Mouse (Mus musculus) liver, embryonic 15.5 days (tissue): ENCODE measurements around the gene Hist1h3h. TPM values are rescaled to one million over a fixed set of nuclear protein-coding genes. Genes with fewer than 3 reads are reported as not detected.
"Not testable (repeated sequence)": the region's sequence is repeated elsewhere in the genome, so short reads cannot be mapped to it uniquely, and the experiment has no call there.

ENCODE experiments used
- ATAC-seq: fragments of 200-750 bp; cut with Nextera tagmentation; 2 replicates; pipeline ENCODE4 v1.8.0; 2017; ENCODE audit warnings: moderate number of reproducible peaks, mild to moderate bottlenecking, moderate library complexity; ENCODE audit not compliant: insufficient read depth
- H3K27ac ChIP-seq: fragments of 300-500 bp; sonication (generic); replicated peaks from 2 replicates; pipeline ENCODE4 v1.5.1; 2015; ENCODE audit warnings: mild to moderate bottlenecking, inconsistent platforms
- H3K27me3 ChIP-seq: fragments of 300-500 bp; sonication (generic); 2 replicates; pipeline ENCODE4 v1.6.1; 2015; ENCODE audit warnings: mild to moderate bottlenecking, inconsistent platforms
- H3K36me3 ChIP-seq: fragments of 300-500 bp; sonication (generic); replicated peaks from 2 replicates; pipeline ENCODE4 v1.6.1; 2015; ENCODE audit warnings: moderate library complexity, mild to moderate bottlenecking, inconsistent platforms
- H3K4me1 ChIP-seq: fragments of 300-500 bp; sonication (generic); replicated peaks from 2 replicates; pipeline ENCODE4 v1.6.1; 2015; ENCODE audit warnings: inconsistent platforms
- H3K4me2 ChIP-seq: fragments of 300-500 bp; sonication (generic); 2 replicates; pipeline ENCODE4 v1.6.1; 2015; ENCODE audit warnings: moderate library complexity, mild to moderate bottlenecking, inconsistent platforms
- H3K4me3 ChIP-seq: fragments of 300-500 bp; sonication (generic); replicated peaks from 2 replicates; pipeline ENCODE4 v1.5.1; 2015; ENCODE audit warnings: mild to moderate bottlenecking, inconsistent platforms
- H3K9ac ChIP-seq: fragments of 300-500 bp; sonication (generic); 2 replicates; pipeline ENCODE4 v1.6.1; 2015; ENCODE audit warnings: moderate library complexity, mild to moderate bottlenecking, inconsistent platforms
- H3K9me3 ChIP-seq: fragments of 300-500 bp; sonication (generic); replicated peaks from 2 replicates; pipeline ENCODE4 v1.6.1; 2016; ENCODE audit warnings: inconsistent platforms
- WGBS: fragments of 180-500 bp; shearing (Covaris S2); methylation state at CpG from one replicate; pipeline ENCODE4 v1.1.7; 2015; ENCODE audit warnings: mixed read lengths; ENCODE audit not compliant: insufficient replicate concordance; 5-methylcytosine and 5-hydroxymethylcytosine counted together
- polyA plus RNA-seq: library from polyadenylated mRNA; unstranded; fragments of >200 nt; fragmentation: Nextera tagmentation; extraction: Ambion mirVana; gene quantifications from 2 replicates; pipeline ENCODE4 v1.2.1, GENCODE M21; 2015

The Hist1h3h gene
- polyA plus RNA-seq, 1 experiment from 2014 or later: 10.4 TPM

- Histone ChIP-seq H3K9ac (peak overlapping the region; percentile 63), H3K4me3 (peak overlapping the region; percentile 59), H3K27me3 (no peaks in the 10 kb centered on the region), H3K4me1 (peaks cover 36% of the 10 kb centered on the region), H3K4me2 (peak overlapping the region; percentile 85), H3K27ac (peak overlapping the region; percentile 92), H3K9me3 (no peaks in the 10 kb centered on the region), H3K36me3 (0 out of 2 replicates have a peak, but pooled peaks cover 3% of the 10 kb centered on the region)
- ATAC-seq: peak; percentile 64
- under 1% methylated on average over 21 of the region's 21 CpGs for WGBS
Observed at GRCm38 (mm10) chr13:21734010-21734905, 16.8 kb downstream of the Hist1h3h start.

DNA sequence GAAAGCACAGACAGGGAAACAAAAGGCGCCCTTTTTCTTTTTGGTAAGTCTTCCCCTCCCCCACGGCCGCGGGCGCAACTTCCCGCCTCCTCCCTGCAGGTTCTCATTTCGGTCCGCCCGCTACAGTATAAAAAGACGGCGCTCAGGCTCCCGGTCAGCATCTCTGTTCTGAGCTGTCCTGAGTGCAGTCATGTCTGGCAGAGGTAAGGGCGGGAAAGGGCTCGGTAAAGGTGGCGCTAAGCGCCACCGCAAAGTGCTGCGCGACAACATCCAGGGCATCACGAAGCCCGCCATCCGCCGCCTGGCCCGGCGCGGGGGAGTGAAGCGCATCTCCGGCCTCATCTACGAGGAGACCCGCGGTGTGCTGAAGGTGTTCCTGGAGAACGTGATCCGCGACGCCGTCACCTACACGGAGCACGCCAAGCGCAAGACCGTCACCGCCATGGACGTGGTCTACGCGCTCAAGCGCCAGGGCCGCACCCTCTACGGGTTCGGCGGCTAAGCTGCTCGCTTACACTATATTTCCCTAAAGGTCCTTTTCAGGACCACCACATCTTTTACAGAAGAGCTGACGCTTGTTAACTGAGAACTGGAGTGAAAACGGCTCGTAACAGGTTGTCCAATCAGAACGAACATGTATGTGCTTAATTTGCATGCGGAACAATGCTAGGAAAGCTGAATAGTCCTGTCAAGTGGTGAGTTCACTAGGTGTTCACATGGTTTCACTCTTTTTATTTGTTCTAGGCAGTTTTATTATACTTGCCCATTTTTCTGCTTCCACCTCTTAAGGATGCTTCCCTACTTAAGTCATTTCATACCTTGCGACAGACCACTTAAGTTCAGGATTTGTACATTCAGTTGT is 17.7 kb downstream of the Hist1h3h start, which contains the start of gene Hist1h4j:
TSS of gene Hist1h4j (plus strand) at position 159 of the 862 bp plus-strand sequence.
- under 1% methylated on average over 49 of the region's 56 CpGs for WGBS
- H3K36me3 ChIP-seq, H3K9me3 ChIP-seq, H3K27me3 ChIP-seq: not testable (repeated sequence)
- H3K9ac ChIP-seq: peak within 1 kb of the TSS; percentile 63
- H3K27ac ChIP-seq: peak within 1 kb of the TSS; percentile 92
- H3K4me1 ChIP-seq: peaks cover 36% of the 10 kb centered on the region
- ATAC-seq: peak; percentile 90
- H3K4me3 ChIP-seq: peak within 1 kb of the TSS; percentile 59
- peak within 1 kb of the TSS; percentile 85 for H3K4me2 ChIP-seq

- H3K9me3 ChIP-seq: no peaks in the 10 kb centered on the region
- no peak overlapping the region for H3K4me2 ChIP-seq
- no peak overlapping the region for H3K27ac ChIP-seq
- ATAC-seq: no peak
- 0 out of 2 replicates have a peak, but pooled peaks cover 9% of the 10 kb centered on the region for H3K36me3 ChIP-seq
- H3K4me1 ChIP-seq: peaks cover 31% of the 10 kb centered on the region
- H3K9ac ChIP-seq: no peak overlapping the region
- no peaks in the 10 kb centered on the region for H3K27me3 ChIP-seq
- WGBS: 19% methylated on average over 1 of the region's 1 CpGs
- H3K4me3 ChIP-seq: no peak overlapping the region
Observed at GRCm38 (mm10) chr13:21745006-21745405, 27.5 kb downstream of the Hist1h3h start.

DNA sequence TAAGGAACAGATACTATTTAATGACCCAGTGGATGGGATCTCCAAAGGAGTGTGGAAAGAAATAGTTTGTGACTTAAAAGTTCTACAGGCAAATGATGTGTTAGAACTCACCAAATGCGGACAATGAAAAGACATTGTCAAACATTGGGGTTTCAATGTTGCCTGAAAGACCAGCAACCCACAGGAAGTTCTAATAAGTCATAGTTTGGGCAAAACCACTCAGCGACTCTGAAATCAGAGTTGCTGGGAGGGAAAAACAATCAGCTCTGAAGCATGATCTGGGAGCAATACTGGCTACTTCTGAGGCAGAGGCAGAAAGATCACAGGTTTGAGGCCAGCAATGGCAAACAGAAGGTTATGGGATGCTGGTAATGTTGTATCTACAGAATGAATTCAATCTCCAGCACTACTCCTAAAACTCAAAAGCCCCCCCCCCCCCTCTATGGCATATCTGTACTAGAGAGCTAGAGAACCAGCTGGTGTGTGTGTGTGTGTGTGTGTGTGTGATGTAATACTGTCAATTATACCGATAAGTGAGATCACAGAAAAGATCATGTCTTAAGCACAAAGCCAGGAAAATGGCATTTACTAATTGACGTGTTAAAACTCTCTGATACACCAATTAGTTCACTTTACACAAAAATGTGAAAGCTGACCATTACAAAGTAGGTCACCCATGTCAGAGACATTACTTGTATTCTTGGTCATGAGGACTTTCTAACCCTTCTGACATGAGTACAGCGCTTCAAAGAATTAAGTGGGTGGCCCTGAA is 32.1 kb downstream of the Hist1h3h start:
- Histone ChIP-seq H3K4me2 (peak overlapping the region; percentile 77), H3K4me3 (peak overlapping the region; percentile 69), H3K36me3 (0 out of 2 replicates have a peak, but pooled peaks cover 9% of the 10 kb centered on the region), H3K4me1 (peaks cover 45% of the 10 kb centered on the region), H3K27me3 (no peaks in the 10 kb centered on the region), H3K9me3 (no peaks in the 10 kb centered on the region), H3K9ac (peak overlapping the region; percentile 79), H3K27ac (peak overlapping the region; percentile 95)
- WGBS: 1% methylated on average over 5 of the region's 5 CpGs
- no peak for ATAC-seq

- Histone ChIP-seq H3K4me1 (peaks cover 44% of the 10 kb centered on the region), H3K27ac (peak within 1 kb of the TSS; percentile 99), H3K4me3 (peak within 1 kb of the TSS; percentile 69), H3K4me2 (peak within 1 kb of the TSS; percentile 77), H3K9ac (peak within 1 kb of the TSS; percentile 79)
- not testable (repeated sequence) for H3K36me3 ChIP-seq, H3K27me3 ChIP-seq, H3K9me3 ChIP-seq
- WGBS: under 1% methylated on average over 45 of the region's 56 CpGs
- peak; percentile 47 for ATAC-seq
Observed at GRCm38 (mm10) chr13:21750159-21751017, 32.9 kb downstream of the Hist1h3h start, which contains the start of gene Hist1h4k. Gene Hist1h4k (minus strand): TSS chr13:21750505.

DNA sequence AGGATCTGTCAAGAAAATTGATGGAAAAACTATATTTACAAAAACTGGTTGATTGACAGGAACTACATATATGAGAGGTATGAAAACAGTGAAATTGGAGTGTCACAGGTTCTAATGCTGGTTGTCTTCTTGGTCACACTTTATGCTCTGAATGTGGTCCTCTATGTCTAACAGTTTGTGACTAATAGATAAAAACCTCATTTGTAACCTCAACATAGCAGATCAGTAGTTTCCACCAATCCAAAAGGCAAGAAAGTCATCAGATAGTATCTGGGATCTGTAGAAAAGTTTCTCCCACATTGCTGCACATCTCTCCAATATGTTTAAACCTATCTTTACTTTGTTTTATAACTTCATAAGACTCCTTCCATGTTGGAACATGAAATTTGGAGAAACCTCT is 34.0 kb downstream of the Hist1h3h start:
- no peak for ATAC-seq
- Histone ChIP-seq H3K36me3 (0 out of 2 replicates have a peak, but pooled peaks cover 7% of the 10 kb centered on the region), H3K4me3 (peak overlapping the region; percentile 57), H3K4me2 (peak overlapping the region; percentile 74), H3K27ac (peak overlapping the region; percentile 99), H3K27me3 (no peaks in the 10 kb centered on the region), H3K4me1 (peaks cover 42% of the 10 kb centered on the region), H3K9ac (peak overlapping the region; percentile 62), H3K9me3 (no peaks in the 10 kb centered on the region)

GRCm38 (mm10) chr13:21751827-21752226 is 34.4 kb downstream of the Hist1h3h start:
- Histone ChIP-seq H3K9me3 (no peaks in the 10 kb centered on the region), H3K9ac (peak overlapping the region; percentile 62), H3K27ac (peak overlapping the region; percentile 99), H3K27me3 (no peaks in the 10 kb centered on the region), H3K4me2 (peak overlapping the region; percentile 74), H3K36me3 (0 out of 2 replicates have a peak, but pooled peaks cover 4% of the 10 kb centered on the region), H3K4me1 (peaks cover 42% of the 10 kb centered on the region), H3K4me3 (peak overlapping the region; percentile 57)
- 35% methylated on average over 3 of the region's 3 CpGs for WGBS
- ATAC-seq: no peak

DNA sequence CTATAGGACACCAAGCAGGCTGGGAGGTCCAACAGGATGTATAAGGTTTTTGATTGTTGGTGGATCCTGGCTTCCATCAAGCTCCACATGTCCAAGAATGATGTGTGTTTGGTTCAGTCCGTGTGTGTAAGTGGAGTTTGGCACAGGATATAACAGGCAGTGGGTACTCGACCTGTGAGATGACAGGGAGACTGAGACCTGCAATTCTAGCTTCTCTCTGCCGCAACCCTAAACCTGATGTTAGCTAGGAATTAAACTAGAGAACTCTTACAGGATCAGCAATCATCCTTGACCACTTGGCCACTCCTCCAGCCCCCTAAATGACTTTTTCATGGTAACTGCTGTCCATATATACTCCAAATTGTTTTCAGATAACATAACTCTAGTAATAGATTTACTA is 34.9 kb downstream of the Hist1h3h start:
- peaks cover 38% of the 10 kb centered on the region for H3K4me1 ChIP-seq
- no peaks in the 10 kb centered on the region for H3K9me3 ChIP-seq
- no peak for ATAC-seq
- 0 out of 2 replicates have a peak, but pooled peaks cover 2% of the 10 kb centered on the region for H3K36me3 ChIP-seq
- WGBS: 26% methylated on average over 3 of the region's 3 CpGs
- peak overlapping the region; percentile 74 for H3K4me2 ChIP-seq
- no peaks in the 10 kb centered on the region for H3K27me3 ChIP-seq
- peak overlapping the region; percentile 57 for H3K4me3 ChIP-seq
- H3K27ac ChIP-seq: peak overlapping the region; percentile 99
- H3K9ac ChIP-seq: peak overlapping the region; percentile 62

DNA sequence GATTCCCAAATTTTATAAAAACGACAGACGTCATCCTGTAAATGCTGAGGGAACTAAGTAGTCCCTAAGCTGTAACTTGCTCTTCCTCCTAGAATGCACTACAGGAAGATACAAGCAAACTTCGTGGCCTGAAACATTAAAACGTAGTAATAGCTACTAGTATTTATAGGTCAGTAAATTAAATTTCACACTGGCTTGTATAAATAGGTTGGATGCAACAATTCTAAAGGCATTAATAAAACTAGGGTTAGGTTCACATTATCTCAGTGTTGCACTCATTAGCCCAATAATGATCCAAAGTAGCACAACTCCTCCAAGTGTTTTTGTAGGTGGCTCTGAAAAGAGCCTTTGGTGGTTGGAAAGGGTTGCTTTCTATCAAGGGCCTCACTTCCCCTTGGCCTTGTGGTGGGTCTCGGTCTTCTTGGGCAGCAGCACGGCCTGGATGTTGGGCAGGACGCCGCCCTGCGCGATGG is 35.6 kb downstream of the Hist1h3h start:
- Histone ChIP-seq H3K4me3 (peak overlapping the region; percentile 57), H3K9me3 (no peaks in the 10 kb centered on the region), H3K9ac (peak overlapping the region; percentile 62), H3K4me1 (peaks cover 39% of the 10 kb centered on the region), H3K36me3 (0 out of 2 replicates have a peak, but pooled peaks cover 2% of the 10 kb centered on the region), H3K27ac (peak overlapping the region; percentile 99), H3K27me3 (no peaks in the 10 kb centered on the region), H3K4me2 (peak overlapping the region; percentile 74)
- WGBS: 0% methylated on average over 10 of the region's 10 CpGs
- no peak for ATAC-seq
